Mouse (Mus musculus) bone marrow, adult 2 months (tissue): ENCODE results near the gene Plekha5.

Source experiments
- CTCF ChIP-seq: fragments of 200-500 bp; IDR thresholded peaks from 2 replicates; pipeline ENCODE4 v1.5.1; 2011; ENCODE audit warnings: low read length, control low read depth; ENCODE audit not compliant: control insufficient read depth, insufficient read depth
- POLR2A ChIP-seq: fragments of 200-500 bp; IDR thresholded peaks from 2 replicates; pipeline ENCODE4 v1.6.1; 2011; ENCODE audit warnings: low read depth, mild to moderate bottlenecking, control low read depth, low read length, borderline replicate concordance; ENCODE audit not compliant: control insufficient read depth

- TF ChIP-seq POLR2A (no peak), CTCF (no peak)
Observed at GRCm38 (mm10) chr6:140611282-140611681, 187.4 kb downstream of the Plekha5 start.
